Mouse (Mus musculus) ES-CJ7 (cell line): Measurements from ENCODE around the gene Dtx3.

Experiments
- DNase-seq: peaks from one replicate; pipeline ENCODE4 v3.0.0; 2011; ENCODE audit warnings: low read depth, low spot score

The Dtx3 gene

GRCm38 (mm10) chr10:127185506-127185905 lies 10.0 kb downstream of the Dtx3 start:
- no peak for DNase-seq

- DNase-seq: peak; percentile 86
Observed at GRCm38 (mm10) chr10:127185101-127185500, 10.4 kb downstream of the Dtx3 start.

- DNase-seq: peak; percentile 93
Observed at GRCm38 (mm10) chr10:127183759-127184158, 11.8 kb downstream of the Dtx3 start.

DNA sequence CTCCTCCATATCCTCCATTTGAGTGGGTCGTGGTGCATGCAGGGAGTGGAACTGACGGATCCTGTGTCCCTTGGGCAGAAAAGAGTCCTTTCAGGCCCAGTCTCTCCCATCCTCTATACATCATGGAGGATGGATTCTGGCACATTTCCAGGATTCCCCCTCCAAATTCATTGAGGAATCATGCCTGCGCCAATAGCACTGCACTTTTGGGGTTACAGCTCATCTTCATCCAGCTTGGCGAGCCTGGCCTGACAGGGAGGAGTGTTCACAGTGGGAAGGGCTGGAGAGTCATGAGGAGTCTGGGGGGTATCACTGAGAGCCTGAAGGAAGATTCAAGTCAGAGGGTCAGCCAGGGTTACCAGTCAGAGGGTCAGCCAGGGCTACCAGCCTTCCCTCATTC lies 12.9 kb downstream of the Dtx3 start:
- no peak for DNase-seq

DNA sequence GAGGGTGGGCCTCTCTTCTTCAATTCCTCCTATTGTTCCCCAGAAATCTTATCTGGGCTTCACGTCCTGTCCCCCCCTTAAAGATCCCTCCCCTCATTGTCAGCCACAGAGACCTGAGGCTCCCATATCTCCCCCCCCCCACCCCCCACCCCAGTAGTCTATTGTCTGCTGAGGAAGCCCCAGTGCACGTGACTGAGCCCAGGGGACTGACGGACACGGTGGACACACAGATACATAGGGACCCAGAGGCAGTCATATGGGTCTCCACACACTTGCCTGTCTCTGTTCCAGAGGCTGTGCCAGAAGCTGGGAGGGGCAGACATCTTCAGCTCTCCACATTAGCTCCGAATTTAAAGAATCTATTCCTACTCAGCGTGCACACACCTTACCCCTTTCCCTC lies 14.0 kb downstream of the Dtx3 start:
- DNase-seq: no peak

DNA sequence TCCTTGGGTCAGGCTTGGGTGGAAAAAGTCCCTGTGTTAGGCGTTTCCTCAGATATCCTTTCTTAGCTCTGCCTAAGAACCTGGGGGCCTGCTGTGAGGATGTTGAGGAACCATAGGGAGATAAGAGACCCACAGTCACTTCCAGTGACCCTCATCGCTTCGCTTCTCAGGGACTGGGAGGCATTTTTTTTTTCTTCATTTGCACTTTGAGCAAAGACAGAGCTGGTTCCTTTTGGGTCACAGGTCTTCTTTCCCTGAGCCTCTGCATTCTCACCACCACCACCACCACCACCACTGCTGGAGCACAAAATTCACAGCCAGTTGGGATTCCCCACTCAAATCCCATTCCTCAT lies 14.9 kb downstream of the Dtx3 start:
- DNase-seq: no peak

- no peak for DNase-seq
Observed at GRCm38 (mm10) chr10:127179871-127180694, 15.4 kb downstream of the Dtx3 start, which contains the start of gene Slc26a10. Gene Slc26a10, minus strand, starts transcription at chr10:127180645.

DNA sequence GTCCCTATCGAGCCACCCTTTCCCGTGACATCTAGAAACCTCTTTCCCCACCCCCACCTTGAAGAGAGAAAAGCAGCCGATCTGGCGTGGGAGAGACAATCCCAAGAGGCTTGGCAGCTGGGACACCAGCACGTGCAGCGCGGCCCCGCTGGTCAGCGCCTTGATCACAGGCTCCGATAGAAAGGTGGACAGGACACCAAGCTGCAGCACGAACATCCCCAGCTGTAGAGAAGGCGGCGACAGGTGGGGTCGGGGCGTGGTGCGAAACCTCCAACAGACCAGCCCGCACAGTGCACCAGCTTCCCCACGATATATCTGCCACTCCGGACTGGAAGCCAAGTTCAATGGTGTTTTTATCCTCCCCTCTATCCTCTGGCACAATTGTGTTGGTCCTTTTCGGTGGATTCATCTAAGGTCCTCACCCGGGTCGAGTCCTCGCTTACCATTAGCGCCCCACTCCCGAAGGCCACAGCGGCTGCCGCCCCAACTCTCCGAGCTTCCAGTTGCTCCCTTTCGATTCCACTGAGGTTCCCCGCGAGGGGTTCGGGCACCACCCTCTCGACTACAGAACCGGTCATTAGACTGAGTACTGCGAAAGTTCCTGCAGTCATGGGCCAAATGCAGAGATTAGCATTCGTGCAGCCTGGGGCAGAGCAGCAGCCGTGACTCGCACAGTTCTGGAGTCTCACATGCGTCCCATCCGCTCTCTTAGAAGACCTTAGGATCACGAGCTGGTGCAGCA lies 17.1 kb downstream of the Dtx3 start:
- no peak for DNase-seq

DNA sequence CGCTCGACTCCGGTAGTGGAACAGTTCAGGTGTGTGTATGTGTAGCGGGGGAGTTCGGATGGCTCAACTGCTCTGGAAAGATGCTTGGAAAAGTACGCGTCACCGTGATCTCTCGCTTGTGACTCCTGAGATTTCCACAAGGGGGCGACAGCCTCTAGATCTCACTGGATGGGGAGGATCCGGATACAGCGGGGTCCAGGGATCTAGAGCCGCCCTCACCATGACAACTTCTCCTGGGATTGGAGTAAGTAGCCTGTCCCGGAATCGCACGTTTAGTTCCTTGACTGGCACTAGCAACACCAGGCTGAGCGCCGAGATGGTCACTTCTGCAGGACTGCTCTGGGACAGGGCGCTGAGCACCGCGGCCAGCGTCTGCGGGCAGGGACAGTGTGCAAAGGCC lies 17.8 kb downstream of the Dtx3 start:
- peak; percentile 91 for DNase-seq

DNA sequence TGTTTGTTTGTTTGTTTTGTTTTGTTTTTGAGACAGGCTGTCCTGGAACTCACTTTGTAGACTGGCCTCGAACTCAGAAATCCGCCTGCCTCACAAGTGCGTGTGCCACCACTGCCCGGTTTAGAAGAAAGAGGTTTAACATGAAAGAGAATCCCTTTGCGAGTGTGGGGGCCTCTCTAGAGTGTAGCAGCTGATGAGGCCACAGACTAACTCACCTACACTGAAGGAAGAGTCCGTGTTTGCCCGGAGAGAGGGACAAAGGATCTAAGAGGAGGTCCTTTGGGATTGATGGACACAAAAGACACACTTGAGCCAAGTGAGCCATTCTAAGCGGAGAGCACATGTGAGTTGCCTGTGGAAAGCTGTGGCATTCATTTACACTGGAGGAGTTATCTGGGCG lies 18.3 kb downstream of the Dtx3 start:
- DNase-seq: no peak

DNA sequence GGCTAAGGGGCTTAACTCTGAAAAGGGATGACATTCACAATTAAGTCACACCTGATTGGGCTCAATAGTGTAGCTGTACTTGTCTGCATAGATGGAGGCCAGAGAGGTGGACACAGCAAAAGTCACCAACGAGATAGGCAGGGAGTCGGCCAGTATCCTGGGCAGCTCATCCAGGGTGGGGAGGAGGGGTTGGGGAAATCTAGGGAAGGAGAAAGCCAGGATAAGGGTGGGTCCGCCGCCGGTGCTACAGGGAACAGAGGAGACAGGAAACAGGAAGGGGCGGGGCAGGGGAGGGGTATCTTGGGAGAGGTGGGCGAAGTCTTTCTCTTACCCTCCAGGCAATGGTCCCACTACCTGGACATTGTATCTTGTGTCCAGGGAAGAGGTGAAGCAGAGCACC lies 18.8 kb downstream of the Dtx3 start:
- DNase-seq: peak; percentile 60

GRCm38 (mm10) chr10:127176228-127176627 lies 19.3 kb downstream of the Dtx3 start:
- DNase-seq: no peak

DNA sequence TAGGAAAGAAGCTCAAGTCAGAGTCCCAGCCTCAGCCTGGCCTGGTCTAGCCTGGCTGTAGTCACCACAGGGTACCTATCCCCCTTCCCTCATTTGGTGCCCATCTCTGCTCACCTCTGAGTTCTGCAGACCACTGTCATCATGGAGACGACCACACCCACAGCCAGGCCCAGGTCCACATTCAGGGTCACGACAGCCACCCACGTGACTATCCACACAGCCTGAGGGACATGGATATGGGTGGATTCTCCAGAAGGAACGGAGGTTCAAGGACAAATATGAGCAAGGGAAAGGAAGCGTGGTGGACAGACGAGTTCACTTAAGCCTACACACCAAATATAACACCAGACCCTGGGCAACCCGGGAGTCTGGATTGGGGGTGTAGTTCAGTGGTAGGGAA lies 21.4 kb downstream of the Dtx3 start:
- no peak for DNase-seq

DNA sequence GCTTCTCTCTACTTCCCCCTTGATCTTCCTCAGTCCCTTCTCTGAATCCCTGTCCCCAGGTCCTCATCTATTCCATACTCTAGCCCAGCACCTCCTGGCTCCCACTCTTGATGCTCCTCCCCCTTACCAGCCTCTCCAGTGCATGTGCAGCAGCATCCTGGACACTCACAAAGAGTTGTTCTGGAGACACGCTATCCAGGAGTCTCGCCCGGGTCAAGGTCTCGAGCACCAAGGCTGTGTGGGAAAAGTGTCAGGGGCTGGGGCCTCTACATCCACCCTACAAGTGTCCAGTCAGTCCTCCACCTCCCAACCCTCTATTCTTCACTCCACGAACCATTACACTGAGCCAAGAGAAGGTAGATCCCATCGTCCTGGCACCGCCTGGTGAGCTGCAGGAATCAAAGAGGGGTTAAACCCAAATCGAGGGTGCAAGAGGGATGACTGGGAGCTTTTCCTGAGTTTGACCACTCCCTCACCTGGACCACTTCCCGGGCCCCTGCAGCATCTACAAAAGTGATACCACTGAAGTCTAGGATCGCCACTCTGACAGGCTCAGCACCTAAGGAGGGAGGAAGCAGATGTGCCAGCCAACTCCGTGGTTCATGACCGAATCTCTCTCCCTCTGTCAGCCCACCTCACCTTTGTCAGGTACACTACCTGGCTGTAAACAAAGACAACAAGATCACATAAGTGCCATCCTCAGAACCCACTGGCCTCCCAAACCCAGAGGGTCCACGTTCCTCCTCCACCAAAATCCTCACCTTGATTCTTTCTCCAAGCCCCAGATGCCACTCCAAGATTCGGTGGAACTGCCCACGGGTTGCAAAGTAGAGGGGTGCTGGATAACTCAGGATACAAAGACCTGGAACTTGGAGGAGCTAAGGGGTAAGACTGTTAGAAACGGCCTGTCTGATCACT lies 22.1 kb downstream of the Dtx3 start:
- no peak for DNase-seq

- peak; percentile 7 for DNase-seq
Observed at GRCm38 (mm10) chr10:127171631-127172200, 23.8 kb downstream of the Dtx3 start.

DNA sequence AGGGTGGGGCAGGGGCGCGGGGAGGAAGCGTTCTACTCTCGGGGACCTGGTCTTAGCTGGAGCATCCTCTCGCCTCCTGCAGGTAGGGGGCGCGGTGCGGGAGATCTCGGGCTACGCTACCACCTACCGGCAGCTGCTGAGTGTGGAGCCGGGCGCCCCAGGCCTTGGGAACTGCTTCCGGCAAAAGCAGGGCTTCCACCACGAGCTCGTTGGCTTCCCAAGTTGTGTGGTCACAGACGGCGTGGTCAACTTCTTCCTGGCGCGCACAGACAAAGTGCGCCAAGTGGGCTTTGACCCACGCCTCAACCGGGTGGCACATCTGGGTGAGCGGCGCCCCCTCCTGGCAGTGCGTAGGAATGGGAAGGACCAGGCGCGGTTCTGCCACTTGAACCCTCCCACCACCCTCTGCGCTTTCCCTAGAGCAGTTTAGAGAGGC lies 24.7 kb downstream of the Dtx3 start:
- DNase-seq: peak; percentile 89

GRCm38 (mm10) chr10:127170002-127170401 lies 25.5 kb downstream of the Dtx3 start:
- peak; percentile 74 for DNase-seq

DNA sequence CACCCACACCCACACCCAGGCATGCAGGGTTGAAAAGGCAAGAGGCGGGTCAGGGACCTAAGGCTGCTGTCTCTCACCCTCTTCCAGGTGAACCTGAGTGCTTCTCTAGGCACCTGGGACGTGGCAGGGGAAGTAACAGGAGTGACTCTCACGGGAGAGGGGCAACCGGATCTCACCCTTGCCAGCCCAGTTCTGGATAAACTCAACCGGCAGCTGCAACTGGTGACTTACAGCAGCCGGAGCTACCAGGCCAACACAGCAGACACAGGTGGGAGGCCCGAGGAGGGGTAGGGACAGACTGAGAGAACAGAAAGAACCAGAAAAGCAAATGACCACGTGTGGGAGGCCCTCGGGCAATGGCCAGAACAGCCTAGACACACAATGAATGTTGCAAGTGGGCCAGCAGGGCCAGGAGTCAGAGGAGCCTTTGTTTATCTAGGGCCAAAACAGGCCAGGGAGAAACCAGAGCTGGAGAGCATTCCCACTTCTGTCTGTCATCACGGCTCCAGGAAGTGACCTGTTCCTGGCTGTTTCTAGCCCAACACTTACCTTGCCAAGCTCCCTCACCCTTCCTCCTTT lies 27.8 kb downstream of the Dtx3 start:
- DNase-seq: no peak

DNA sequence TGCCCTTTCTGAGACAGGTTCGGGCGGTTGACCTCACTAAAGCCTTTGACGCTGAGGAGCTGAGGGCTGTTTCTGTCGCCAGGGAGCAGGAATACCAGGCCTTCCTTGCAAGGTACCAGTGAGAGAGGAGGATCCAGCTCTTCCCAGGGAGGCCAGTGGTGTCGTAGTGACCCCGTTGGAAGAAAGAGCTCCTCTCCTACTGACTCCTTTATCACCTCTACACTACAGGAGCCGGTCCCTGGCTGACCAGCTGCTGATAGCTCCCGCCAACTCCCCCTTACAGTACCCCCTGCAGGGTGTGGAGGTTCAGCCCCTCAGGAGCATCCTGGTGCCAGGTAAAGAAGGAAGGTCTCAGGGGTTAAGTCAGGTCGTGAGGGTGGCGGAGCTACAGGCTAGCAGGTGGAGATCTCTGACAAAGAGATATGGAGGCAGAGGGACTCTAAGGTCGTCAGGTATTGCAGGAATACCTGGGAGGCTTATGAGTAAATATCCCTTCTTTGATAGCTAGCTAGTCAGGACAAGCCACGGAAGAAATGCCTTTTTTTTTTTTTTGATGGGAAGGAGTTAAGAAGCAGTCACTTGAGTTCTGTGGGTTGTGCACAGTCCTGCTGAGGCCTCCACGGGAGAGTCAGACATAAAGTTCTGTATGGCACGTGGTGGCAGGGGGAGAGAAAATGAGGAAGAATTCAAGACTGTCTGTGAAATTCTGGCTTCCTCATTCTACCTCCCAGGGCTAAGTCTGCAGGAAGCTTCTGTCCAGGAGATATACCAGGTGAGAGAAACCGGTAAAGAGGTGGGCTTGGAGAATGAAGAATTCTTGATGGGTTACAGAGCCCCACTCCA lies 28.5 kb downstream of the Dtx3 start:
- no peak for DNase-seq

GRCm38 (mm10) chr10:127166404-127166715 lies 29.2 kb downstream of the Dtx3 start:
- no peak for DNase-seq
